Mouse (Mus musculus) CD4-positive naive resting alpha-beta T cell, adult 57 days (primary cell): ENCODE results near the gene Krt6a. TPM values are rescaled to one million over a fixed set of nuclear protein-coding genes. Genes with fewer than 3 reads are reported as not detected.

Source experiments
- total RNA-seq: library from RNA; stranded (reverse); gene quantifications from one replicate; pipeline ENCODE4 v1.2.4, GENCODE M21; 2023

Krt6a gene
- total RNA-seq: not detected

DNA sequence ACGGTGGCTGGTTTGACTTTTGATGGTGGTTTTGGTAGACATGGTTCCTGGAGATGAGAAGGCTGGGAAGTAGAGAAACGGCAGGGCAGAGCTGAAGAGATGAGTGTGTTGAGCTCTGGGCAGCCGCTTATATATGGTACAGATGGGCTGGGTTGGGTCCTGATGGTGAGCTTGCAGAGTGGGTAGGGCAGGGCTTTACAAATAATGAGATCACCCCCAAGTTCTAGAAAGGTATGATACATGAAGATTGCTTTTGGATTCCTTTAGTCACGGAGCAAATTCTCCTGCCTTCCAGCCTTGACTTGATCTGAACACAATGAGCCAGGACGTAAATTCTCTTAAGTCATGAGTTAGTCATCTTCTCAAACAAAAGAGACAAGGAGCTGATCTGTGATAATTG is at the start of gene Krt6a:
Krt6a (minus strand) TSS at position 101 of the 400 bp plus-strand sequence.

DNA sequence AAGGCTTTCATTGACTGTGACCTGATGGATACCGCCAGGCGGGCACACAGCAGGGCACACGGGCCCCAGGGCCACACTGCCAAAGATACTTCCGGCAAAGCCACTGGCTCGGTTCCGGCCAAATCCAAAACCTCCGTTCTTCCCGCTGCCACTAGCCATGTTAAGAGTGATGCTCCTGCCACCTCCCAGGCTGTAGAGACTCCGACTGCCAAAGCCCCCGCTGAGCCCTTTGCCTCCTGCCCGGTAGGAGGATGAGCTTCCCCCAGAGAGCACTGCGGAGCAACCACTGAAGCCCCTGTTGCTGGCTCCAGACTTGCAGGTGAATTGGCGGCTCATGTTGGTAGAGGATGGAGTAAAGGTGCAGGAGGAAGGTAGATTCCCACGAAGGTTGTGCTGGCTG is 48.6 kb upstream of the Krt6a start, which contains the start of gene Krt71:
Krt71 (minus strand) TSS at position 399 of the 400 bp plus-strand sequence.

DNA sequence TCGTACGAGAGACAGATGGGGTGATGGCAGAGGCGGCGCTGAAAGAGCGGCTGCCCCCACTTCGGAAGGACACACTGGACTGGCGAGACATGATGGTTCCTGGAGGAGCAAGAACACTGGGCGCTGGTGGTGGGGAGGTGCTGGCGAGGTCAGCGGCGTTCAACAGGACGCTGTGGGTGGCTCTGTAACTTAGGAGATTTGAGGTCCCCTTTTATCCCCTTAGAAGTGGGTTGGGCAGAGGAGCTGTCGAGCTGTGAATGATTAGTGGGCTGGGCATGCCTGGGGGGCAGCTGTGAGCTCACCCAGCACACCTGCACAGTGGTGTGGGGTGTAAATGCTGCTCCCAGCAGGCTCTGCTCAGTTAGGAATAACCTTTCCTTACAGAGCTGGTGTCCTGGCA is 18.6 kb upstream of the Krt6a start, which contains the start of gene Krt5:
Krt5 (minus strand) TSS at position 179 of the 400 bp plus-strand sequence.

DNA sequence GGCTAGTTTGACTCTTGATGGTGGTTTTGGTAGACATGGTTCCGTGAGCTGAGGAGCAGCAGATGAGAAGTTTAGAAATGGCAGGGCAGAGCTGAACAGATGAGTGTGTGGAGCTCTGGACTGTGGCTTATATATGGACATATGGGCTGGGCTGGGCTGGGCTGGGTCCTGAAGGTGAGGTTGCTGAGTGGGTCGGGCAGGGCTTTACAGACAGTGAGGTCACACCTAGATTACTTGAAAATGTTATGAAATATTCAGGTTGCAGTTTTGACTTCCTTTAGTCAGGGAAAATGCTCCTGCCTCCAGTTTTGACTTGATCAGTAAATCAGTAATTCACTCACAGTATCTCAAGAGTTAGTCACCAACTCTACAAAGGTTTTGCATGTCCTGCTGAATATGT is 13.9 kb downstream of the Krt6a start, which contains the start of gene Krt6b:
Krt6b (minus strand) TSS at position 101 of the 400 bp plus-strand sequence.

DNA sequence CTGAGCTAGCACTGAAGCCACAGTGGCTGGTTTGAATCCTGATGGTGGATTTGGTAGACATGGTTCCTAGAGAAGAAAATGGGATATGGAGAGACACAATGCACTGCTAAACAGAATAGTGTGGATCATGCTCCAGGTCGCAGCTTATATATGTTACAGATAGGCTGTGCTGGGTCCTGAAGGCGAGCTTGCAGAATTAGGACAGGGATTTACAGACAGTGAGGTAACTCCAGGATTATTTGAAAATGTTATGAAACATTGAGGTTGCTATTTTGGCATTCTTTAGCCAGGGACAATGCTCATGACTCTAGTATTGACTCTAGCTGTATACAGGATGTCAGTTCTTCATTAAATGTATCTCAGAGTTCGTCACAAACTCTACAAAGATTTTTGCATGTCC is 46.8 kb downstream of the Krt6a start, which contains the start of gene Gm5478:
Gm5478 (minus strand) TSS at position 101 of the 400 bp plus-strand sequence.

Other genes with a start within 250 kb of the Krt6a start
- not detected for gene Krt88, start 246.6 kb downstream of the Krt6a start, total RNA-seq
- gene Krt81, start 230.6 kb downstream of the Krt6a start, total RNA-seq: not detected
- gene Krt86, start 220.8 kb downstream of the Krt6a start, total RNA-seq: not detected
- gene Krt83, start 202.8 kb downstream of the Krt6a start, total RNA-seq: not detected
- gene Gm49425, start 177.0 kb downstream of the Krt6a start, total RNA-seq: not detected
- not detected for gene Krt84, start 161.5 kb downstream of the Krt6a start, total RNA-seq
- not detected for gene Krt82, start 143.6 kb downstream of the Krt6a start, total RNA-seq
- gene Krt90, start 131.4 kb downstream of the Krt6a start, total RNA-seq: not detected
- not detected for gene Krt75, start 120.4 kb downstream of the Krt6a start, total RNA-seq
- not detected for gene Gm5414, start 66.1 kb downstream of the Krt6a start, total RNA-seq
- gene Gm5478, start 46.9 kb downstream of the Krt6a start, total RNA-seq: not detected
- not detected for gene Krt6b, start 14.0 kb downstream of the Krt6a start, total RNA-seq
- gene Krt5, start 18.6 kb upstream of the Krt6a start, total RNA-seq: 0.50 TPM
- not detected for gene Krt71, start 48.8 kb upstream of the Krt6a start, total RNA-seq
- not detected for gene Krt72, start 92.2 kb upstream of the Krt6a start, total RNA-seq
- gene Krt73, start 108.0 kb upstream of the Krt6a start, total RNA-seq: not detected
- not detected for gene Krt2, start 123.9 kb upstream of the Krt6a start, total RNA-seq
- 0.38 TPM for gene Krt1, start 156.5 kb upstream of the Krt6a start, total RNA-seq
- not detected for gene Krt77, start 175.4 kb upstream of the Krt6a start, total RNA-seq
- not detected for gene Krt76, start 198.6 kb upstream of the Krt6a start, total RNA-seq
- not detected for gene Krt4, start 230.4 kb upstream of the Krt6a start, total RNA-seq
- not detected for gene Krt79, start 246.0 kb upstream of the Krt6a start, total RNA-seq